Mouse (Mus musculus): Measurements from ENCODE around the gene Erc2. TPM values are rescaled to one million over a fixed set of nuclear protein-coding genes. Genes with fewer than 3 reads are reported as not detected.

Gene Erc2
- total RNA-seq, 2 experiments from 2014 or later = not detected

DNA sequence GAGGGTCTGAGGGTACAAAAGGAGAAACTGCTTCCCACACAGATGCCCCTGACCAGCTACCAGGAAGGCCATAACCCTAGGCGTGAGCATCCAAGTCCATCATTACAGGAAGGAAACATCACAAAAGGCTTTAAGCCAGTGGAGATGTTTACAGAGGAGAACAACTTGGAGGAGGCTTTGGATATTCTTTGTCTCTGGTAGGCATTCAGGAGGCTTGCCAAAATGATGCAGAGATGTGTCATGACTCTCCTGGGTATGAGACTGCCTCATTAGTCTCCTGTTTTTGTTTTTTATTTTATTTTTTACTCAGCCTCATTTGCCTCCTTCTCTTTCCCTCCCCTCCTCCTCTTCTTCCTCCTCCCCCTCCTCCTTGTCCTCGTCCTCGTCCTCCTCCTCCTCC, 528.7 kb downstream of the Erc2 start:
- ATAC-seq (replicated peaks; ENCODE audit: poor library complexity, severe bottlenecking) = no peak

DNA sequence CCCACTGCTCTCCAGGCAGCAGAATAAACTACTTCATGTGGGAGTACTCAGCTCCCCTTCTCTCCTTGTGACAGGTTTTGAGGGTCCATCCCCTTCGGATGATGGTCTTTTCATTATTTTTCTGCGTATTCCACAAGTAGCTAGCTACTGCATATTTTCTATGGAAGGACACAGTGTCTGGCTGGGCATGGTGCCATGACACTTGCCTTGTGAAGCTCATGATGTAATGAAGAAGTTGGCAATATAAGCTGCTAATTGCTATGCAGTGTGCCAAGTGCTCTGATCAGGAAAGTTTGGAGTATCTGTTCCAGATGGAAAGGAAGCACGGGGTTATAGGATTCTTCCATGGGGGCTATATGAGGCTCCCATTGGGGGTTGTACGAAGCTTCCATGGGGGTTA, 533.5 kb downstream of the Erc2 start:
- no peak for ATAC-seq (replicated peaks; ENCODE audit: poor library complexity, severe bottlenecking)

DNA sequence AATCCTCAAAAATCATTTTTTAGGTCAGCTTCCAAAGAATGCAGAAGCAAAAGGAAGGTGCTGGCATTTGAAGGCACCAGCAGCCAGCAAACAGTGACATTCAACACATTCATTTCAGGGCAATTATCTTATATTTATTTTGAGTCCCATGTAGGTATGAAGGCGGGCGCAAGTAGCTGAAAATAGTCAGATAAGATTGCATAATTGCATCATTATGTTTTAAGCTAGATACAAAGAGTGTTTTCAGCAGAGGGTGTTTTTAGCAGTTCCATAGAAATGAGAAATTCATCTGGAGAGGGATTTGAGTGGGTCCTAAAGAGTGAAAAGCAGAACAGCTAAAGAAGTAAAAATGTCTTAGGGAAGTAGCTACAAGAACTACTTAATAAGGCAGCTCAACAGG, 538.6 kb downstream of the Erc2 start:
- no peak for ATAC-seq (replicated peaks; ENCODE audit: poor library complexity, severe bottlenecking)

DNA sequence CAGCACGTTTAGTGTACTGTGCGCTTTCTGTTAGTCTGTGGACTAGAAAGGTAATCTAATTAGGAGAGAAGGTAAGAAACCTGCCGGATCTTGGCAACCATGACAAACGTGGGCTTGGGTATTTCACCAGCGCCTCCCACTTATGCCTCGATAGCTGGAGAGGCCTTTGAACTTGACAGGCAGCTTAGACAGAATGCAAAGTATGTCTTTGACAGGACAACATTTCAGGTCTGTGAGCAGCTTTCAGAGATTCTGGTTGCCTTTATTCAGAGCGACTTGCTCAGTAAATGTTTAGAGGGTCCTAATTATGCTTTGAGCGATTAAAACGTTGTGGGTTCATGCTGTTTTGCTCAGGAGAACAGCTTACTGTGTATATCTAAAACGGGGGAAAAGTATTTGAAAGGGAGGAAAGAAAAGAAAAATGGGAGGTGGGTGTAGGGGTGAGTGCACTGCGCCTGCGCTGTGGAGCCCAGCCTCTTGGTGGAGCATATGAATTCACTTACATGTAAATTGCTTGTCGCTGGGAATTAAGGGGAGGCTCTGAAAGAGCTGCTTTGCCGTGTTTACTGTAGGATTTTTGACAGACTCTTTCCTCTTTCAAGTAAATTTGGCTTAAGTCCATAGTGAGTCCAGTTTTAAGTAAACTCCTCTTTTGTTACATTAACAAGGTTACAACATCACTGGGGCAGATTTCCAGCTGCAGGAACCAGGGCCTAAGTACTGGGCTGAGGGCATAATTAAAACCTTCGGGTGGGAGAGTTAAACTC, 542.6 kb downstream of the Erc2 start:
- no peak for ATAC-seq (replicated peaks; ENCODE audit: poor library complexity, severe bottlenecking)

DNA sequence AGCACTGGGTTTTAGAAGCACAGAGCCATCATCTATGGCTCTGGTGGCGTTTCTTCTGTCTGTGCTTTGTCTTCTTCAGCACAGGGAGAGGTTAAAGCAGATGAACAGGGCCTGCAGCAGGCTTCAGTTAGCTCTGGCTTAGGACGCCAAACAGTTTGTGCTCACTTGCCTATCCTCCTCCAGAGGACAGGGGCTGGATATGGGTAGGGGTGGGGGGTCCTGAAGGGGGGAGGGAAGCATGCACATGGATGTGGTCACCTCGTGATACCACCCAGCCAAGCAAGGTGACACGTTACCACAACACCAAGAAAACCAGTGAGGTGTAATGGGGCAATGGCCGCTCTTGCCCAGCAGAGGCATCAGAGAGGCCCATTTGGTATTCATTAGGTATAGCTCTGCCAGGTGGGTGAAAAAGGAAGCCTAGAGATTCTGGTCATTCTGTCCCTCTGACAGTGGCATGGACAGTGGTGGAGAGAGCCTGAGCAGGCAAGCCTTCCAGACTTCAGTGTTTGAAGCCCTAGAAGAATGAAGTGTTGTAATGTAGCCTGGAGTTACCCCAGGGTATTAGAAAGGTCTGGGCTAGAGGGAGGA, 543.5 kb downstream of the Erc2 start:
- ATAC-seq (replicated peaks; ENCODE audit: poor library complexity, severe bottlenecking) = no peak

DNA sequence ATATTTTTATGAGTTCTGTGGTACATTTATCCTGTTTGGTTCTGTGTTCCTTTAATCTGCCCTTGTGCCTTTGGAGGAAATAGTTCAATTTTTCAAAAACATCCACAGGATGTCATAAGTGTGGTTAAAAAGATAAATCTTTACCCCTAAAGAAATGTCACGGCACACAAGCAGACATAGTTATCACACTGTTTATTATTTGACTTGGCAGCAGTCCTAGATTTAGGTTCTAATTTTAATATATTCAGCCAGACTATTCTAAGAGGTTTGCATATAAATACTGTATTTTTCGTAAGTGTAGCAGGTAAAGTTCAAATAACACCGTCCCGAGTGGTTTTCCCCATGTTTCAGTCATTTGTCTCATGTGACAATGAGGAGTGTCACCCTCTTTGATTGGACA, 548.5 kb downstream of the Erc2 start:
- no peak for ATAC-seq (replicated peaks; ENCODE audit: poor library complexity, severe bottlenecking)

DNA sequence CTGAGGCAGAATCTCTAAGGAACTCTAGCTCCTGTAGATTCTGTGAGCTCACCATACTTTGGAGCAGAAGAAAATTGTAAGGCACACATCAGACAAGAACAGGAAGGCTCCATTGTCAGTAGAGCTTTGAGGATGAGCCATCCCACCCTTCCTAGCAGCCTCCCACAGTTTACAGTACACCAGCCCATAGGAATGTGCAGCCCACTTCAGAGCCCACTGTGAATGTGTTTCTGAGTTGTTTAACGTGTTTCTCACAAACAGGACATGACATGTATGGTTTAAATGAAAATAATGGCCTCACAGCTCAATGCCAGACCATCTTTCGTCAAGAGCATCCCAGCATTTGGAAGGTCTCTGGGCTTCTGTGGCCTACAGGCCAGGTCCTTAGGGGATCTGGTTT, 549.1 kb downstream of the Erc2 start:
- ATAC-seq (replicated peaks; ENCODE audit: poor library complexity, severe bottlenecking) = no peak

DNA sequence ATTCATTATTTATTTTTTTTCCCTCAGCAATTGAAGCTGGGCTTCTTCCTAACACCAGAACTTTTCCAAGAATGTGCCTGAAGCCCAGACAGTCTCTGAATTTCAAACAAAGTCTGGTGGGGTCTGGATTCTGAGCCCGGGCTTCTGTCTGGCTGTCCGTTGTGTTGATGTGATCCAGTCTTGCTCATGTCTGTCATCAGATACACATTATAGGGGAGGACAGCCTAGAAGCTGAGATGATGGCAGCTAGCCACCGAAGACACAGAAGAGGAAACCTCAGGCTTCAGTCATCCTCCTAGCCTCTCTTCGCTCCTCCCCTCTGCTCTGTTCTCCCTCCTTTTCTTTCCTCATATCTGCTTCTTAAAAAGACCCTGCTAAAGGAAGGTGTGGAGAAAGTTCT, 551.5 kb downstream of the Erc2 start:
- ATAC-seq (replicated peaks; ENCODE audit: poor library complexity, severe bottlenecking) = no peak

DNA sequence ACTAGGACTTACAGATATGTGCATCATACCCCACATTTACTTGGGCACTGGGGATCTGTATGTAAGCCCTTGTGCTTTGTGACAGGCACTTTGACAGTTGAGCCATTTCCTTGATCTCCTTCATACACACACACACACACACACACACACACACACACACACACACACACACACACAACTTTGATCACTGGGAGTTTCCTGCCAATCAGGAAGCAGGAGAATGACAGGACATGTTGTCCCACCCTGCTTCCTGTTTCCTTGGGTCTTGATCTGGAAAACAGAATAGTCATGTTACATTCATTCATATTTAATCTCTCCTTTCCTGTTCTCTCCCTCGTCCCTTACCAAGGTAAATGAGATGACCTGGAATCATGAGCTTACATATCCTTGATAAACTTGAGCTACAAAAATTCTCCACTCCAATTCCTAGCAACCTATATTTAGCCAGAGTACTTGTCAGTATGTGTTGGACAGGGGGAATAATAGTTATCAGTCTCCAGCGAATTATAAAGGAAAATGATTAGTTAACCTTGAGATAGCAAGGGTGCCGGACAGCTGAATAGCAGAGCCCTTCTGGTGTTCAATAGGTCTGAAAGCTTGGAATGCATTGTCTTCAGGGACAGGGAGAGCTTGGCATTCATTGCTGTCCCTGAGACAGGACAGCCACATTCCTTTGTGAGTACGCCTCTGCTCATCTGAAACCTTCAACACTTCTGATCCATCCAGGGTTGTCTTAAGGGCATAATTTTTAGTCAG, 559.0 kb downstream of the Erc2 start:
- ATAC-seq (replicated peaks; ENCODE audit: poor library complexity, severe bottlenecking) = no peak

DNA sequence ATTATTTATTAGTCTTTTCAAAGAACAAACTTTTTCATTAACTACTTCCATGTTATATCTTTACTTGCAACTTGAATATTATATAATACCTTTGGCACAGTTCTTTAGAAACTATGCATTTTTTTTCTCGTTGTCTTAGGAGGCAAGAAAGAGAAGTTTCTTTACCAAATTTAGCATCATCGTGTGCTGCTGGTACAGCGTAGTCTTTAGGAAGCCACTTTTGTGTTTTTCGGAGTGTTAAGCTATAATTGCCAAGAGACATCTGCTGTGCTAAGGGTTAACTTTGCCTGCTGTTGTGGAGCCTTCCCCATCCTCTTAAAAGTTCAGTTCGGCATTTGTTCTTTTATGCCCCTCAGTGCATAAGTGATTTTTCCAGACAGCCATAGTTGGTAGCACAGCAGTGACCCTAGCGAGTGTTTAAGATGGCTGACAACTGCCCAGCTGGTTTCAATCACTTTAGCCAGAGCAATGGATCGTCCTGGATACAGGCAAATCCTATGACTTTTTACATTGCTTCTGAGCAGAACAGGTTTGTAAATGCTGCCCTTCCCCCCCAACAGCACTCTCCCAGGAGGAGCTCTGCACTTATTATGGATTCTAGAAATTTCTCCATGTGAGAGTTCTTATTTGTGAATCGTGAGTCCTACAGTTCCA, 570.6 kb downstream of the Erc2 start:
- no peak for ATAC-seq (replicated peaks; ENCODE audit: poor library complexity, severe bottlenecking)

DNA sequence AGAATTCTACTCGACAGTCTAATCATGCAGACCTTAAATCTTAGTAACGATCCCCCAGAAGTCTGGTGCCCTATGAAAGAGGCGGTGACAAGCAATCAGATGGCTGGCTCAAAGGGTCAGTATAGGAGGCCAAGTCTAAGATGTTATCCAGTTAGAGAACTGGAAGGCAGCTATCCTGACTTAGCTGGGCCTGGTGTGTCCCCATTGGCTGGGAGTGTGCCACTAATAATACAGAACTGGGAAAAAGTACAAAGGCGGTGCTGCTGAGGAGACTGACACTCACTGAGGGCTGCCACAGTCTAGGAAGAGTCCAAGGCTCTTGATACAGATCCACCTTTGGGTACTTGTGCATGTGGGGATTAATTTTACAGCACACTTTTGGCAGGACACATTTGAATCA, 581.6 kb downstream of the Erc2 start:
- ATAC-seq (replicated peaks; ENCODE audit: poor library complexity, severe bottlenecking) = no peak

DNA sequence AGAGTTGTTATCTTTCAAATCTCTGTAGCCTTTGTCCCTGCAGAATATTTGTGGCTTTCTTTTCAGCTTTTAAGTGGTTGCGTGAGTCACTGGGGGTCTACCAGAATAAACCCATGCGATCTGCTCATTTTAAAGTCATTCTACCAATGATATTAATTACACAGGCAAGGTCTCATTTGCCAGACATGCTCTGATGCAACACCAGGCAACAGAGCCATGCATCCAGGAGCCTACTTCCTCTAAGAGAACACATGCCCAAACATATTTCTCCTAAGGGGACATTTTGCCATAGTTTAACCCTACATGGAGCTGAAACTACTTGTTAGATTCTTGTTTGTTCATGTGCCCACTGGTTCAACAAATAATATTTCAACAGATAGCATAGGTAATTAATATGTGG, 584.1 kb downstream of the Erc2 start:
- ATAC-seq (replicated peaks; ENCODE audit: poor library complexity, severe bottlenecking) = no peak

DNA sequence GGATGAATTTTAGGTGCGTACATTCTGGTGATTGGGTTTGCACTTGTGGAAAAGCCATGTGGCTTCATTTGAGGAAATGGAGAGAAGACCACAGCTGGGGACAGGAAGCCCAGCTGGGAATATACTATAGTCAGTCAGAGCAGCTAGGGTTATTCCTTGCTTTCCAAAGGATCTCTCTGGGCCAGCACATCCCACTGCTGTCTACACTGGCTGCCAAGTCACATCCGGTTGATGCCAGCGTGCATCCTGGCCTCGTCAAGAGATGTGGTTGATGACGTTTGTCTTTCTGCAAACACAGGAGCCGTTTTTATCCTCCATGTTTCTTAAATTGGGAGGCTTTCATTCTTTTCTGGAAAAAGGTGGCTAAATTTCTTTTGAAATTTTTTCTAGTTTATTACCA, 603.3 kb downstream of the Erc2 start:
- ATAC-seq (replicated peaks; ENCODE audit: poor library complexity, severe bottlenecking) = no peak

DNA sequence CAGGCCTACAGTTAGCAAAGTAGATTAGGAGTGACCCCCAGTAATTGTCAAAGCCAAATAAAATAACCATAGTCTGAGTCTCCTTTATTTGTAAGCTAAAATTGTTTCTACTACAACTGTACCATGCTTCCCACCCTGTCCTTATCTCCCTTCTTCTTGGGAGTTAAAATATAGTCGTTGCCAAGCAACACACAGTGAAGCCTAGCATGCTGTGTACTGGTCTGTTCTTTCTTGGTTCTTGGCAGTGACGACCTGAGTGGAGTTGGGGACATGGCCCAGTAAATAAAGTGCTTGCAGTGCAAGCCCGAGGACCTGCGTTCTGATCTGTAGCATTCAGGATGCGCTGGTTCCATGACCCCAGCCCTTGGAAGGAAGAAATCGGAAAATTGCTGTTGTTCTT, 608.3 kb downstream of the Erc2 start:
- no peak for ATAC-seq (replicated peaks; ENCODE audit: poor library complexity, severe bottlenecking)

DNA sequence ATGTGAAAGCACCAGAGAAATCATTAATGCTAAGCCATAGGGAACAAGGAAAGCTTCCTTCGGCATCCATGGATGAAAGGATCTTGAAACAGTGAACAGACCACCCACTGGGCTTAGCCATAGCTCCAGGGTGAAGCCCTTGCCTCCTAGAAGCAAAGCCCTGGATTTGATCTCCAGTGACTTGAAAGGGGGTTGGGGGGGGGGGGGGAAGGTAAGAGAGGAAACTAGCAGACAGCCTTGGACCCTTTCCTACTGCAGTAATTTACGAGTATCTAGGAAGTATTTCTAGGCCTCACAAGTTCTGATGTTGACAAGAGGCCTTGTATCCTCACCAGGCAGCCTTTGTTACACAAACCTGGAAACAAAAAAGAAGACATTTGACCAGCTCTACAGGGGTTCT, 609.0 kb downstream of the Erc2 start:
- no peak for ATAC-seq (replicated peaks; ENCODE audit: poor library complexity, severe bottlenecking)

DNA sequence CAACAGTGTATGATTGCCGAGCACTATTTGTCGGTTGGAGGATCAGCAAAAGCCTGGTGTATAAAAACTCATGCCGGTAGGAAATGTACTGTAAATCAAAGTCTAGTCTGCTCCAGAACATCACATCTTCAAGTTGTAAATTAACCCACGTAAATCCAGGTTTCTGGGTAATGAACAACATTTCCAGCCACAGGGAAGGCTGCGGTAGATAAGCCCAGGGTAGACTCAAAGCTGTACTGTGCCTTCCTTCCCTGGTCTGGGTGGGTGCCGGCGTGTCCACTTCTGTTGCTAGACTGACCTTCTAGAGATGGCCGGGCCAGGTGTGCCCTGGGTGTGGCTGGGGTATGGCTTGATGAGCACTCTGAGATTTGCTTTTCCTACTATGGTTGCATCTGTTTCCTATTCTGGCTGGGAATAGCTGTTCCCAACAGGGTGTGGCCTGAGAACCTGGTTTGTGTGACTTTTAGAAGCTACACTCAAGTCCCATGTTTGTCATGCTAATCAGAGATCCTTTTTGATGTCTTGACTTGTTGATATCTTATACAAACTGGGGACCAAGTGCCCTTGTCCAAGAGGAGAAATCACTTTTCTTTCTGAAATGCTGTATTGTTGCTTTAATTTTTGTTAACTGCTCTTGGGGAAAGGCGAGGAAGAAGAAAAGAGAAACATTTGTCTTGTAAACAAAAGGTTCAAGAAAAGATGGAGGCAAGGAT, 616.3 kb downstream of the Erc2 start:
- ATAC-seq (replicated peaks; ENCODE audit: poor library complexity, severe bottlenecking) = no peak

DNA sequence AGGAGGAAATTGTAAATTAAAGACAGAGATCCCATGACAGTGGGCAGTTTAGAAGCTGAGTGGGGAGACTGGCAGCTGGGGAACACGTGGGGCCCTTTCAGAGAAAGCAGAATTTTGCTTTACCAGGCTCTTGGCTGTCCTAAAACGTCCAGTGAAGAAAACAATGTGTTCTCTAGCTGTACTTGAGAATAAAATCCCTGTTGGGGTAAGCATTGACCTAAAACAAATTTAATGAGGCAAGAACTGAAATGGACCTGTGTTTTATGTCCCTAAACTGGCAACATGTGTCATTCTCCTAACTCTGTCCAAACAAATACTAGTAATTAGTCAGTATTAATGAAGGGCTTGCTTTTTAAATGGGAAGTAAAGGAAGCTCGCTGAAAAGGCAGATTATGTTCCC, 617.9 kb downstream of the Erc2 start:
- no peak for ATAC-seq (replicated peaks; ENCODE audit: poor library complexity, severe bottlenecking)

DNA sequence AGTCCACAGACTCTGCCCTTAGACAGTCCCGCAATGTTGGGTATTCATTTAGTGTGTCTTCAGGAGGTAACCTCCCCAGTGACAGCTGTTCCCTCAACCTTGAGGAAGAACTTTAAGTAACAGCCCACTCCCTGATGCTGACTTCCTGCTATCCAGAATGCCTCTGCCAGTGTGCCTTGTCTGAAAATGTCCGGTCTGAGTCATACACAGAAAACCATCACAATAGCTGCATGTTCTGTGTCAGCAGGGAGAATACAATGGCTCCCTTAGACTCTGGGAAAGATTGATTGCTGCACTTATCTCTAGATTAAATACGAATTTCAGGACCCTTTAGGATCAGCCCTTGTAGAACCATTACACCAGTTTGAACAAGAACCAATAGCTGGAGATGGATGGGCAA, 620.5 kb downstream of the Erc2 start:
- ATAC-seq (replicated peaks; ENCODE audit: poor library complexity, severe bottlenecking) = no peak

DNA sequence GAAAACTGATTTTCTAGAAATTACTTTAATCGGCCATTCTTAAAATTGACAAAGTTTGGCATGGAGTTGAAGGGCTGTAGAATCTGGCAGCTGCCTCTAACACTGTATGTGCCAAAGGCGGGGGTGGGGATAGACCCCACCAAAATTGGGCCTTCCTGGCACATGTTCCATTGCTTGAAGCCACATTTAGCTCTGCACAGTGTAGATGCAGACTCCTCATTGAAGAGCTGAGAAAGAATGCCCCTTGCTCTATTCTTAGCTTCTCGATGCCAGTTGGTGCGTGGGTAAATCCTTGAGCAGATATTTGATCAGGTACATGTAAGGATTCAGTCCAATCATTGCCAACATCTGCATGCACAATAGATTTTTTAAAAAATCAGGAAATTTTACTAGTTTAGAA, 621.2 kb downstream of the Erc2 start:
- no peak for ATAC-seq (replicated peaks; ENCODE audit: poor library complexity, severe bottlenecking)

DNA sequence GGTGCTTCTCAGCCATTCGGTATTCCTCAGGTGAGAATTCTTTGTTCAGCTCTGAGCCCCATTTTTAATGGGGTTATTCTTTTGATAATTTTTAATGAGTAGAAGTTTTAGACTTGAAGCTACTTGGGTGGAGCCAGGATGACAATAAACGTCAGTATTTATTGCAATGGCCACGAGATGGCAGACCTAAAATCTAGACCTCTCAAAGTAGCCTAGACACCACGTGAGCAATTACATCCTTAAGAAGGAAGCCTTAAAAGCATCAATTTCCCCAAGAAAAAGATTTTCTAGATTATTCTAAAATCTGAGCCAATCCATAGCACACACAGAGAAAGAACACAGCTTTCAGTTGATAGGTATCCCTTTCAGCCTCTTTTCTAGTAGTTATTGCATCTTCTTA, 640.5 kb downstream of the Erc2 start:
- ATAC-seq (replicated peaks; ENCODE audit: poor library complexity, severe bottlenecking) = no peak

DNA sequence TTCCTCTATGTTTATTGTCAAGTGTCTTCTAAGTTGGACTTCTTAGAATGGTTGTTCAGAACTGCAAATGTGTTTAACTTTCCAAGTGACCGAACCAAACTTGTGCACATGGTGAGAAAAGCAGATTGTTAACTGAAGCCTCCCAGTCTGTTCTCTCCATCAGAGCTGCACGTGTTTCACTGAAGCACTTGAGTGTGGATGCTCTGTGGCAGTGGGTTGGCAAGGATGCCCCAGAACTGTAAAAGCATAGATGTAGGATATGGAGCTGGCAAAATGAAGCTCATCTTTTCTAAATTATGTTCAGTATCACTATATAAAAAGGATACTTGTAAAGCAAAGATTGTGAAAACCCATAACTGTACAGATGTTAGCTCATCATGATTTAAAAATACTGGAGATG, 645.1 kb downstream of the Erc2 start:
- ATAC-seq (replicated peaks; ENCODE audit: poor library complexity, severe bottlenecking) = no peak

Data from granulocyte monocyte progenitor cell, adult 5-6 weeks (primary cell).